Mouse (Mus musculus): ENCODE data around the gene Cacna1a.

Cacna1a gene

DNA sequence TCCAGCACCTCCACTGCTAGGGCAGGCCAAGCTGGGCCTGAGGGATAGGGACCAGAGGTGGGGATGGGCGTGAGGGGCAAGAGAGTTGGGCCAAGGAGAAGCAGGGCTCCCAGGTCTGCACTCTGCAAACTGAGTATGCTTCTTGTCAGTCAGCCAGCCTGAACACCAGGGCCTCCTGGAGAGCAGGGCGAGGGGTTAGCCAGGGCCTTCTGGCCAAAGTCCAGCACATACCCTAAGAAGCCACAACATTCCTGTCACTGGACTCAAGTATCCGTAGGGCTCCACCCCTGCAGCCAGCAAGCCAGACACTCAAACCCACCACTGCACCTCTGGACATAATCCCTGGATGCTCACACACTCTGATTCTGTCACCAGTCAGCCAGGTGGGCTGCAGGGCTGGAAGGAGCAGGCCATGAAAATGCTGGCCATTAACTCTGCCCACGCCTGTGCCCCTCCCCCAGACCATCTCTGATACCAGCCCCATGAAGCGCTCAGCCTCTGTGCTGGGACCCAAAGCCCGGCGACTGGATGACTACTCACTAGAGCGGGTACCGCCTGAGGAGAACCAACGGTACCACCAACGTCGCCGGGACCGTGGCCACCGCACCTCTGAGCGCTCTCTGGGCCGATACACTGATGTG lies 247.9 kb downstream of the Cacna1a start:
- DNase-seq (ENCODE audit: low read depth, low spot score), result no peak

- DNase-seq (ENCODE audit: low read depth, low spot score), result peak; percentile 43
Observed at GRCm38 (mm10) chr8:84637946-84638554, 249.8 kb downstream of the Cacna1a start.

DNA sequence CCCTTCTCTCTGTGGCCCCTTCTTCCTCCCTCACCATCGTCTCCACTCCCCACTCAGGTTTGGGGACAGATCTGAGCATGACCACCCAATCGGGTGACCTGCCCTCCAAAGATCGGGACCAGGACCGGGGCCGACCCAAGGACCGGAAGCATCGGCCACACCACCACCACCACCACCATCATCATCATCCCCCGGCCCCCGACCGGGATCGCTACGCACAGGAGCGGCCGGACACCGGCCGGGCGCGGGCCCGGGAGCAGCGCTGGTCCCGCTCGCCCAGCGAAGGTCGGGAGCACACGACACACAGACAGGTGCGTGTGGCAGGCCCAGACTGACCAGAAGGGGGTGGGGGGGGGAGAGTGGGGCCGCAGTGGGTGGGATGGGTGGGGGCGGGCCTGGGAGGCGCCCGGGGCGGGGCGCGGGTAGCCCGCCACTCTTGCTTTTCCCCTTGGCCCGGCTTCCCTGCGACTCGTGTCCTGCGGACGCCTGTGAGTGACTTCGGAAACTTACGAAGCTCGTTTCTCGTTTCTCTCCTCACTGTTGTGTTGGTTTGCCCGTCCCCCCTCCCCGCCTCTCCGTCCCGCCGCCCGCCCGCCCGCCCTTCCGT lies 250.4 kb downstream of the Cacna1a start:
- DNase-seq (ENCODE audit: low read depth, low spot score), result peak; percentile 45

DNA sequence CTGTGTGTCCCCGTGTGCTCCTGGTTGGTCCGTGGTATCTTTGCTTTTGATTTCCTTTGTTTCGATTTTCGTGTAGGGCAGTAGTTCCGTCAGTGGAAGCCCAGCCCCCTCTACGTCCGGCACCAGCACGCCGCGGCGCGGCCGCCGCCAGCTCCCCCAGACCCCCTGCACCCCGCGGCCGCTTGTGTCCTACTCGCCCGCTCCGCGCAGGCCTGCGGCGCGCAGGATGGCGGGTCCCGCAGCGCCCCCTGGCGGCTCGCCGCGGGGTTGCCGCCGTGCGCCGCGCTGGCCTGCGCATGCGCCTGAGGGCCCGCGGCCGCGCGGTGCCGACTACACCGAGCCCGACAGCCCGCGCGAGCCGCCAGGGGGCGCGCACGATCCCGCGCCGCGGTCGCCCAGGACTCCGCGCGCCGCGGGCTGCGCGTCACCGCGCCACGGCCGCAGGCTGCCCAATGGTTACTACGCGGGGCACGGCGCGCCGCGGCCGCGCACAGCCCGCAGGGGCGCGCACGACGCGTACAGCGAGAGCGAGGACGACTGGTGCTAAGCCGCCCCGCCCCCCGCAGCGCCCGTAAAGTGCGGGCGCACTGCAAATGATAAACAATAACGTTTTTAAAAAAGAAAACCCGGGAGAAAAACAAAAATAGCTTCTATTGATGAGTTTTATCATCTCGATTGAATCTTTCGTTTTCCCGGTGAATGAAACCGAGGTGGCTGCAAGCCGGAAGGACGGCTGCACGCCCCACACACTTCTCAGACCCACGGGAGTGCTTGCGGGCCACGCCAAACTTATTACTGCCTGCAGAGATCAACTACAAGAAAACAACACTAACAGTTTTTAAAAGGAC lies 251.1 kb downstream of the Cacna1a start:
- DNase-seq (ENCODE audit: low read depth, low spot score), result peak; percentile 98

GRCm38 (mm10) chr8:84640010-84640588 lies 251.9 kb downstream of the Cacna1a start:
- DNase-seq (ENCODE audit: low read depth, low spot score), result peak; percentile 20

- DNase-seq (ENCODE audit: low read depth, low spot score), result peak; percentile 25
Observed at GRCm38 (mm10) chr8:84640617-84641294, 252.5 kb downstream of the Cacna1a start.

GRCm38 (mm10) chr8:84641578-84642361 lies 253.5 kb downstream of the Cacna1a start:
- DNase-seq (ENCODE audit: low read depth, low spot score), result no peak

- no peak for DNase-seq (ENCODE audit: low read depth, low spot score)
Observed at GRCm38 (mm10) chr8:84643019-84643418, 254.8 kb downstream of the Cacna1a start.

- no peak for DNase-seq (ENCODE audit: low read depth, low spot score)
Observed at GRCm38 (mm10) chr8:84646800-84647199, 258.6 kb downstream of the Cacna1a start.

GRCm38 (mm10) chr8:84647461-84647901 lies 259.2 kb downstream of the Cacna1a start:
- no peak for DNase-seq (ENCODE audit: low read depth, low spot score)

- DNase-seq (ENCODE audit: low read depth, low spot score), result no peak
Observed at GRCm38 (mm10) chr8:84650213-84650612, 262.0 kb downstream of the Cacna1a start.

DNA sequence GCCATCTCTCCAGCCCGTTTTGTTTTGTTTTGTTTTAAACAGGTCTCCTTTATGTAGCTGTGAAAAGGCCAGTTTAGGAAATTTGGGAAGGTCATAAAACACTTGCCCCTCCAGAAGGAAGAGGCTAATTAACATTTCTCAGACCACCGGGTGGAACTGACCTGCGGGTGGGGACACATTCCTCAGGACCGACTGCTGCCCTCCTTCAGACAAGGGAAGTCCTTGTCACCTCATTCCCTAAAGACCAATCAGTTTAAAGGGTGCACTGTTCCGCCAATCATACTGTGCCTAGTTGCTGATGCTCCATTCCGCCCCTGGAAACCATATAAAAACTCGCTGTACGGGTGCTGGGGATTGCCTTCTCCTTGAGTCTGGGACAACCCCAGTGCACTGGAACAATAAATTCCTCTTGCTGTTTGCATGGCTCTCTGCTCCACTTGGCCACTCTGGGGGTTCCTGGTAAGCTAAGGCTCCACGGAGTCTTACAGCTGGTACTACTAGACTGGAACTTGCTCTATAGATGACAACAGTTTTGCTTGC lies 264.9 kb downstream of the Cacna1a start:
- no peak for DNase-seq (ENCODE audit: low read depth, low spot score)

DNA sequence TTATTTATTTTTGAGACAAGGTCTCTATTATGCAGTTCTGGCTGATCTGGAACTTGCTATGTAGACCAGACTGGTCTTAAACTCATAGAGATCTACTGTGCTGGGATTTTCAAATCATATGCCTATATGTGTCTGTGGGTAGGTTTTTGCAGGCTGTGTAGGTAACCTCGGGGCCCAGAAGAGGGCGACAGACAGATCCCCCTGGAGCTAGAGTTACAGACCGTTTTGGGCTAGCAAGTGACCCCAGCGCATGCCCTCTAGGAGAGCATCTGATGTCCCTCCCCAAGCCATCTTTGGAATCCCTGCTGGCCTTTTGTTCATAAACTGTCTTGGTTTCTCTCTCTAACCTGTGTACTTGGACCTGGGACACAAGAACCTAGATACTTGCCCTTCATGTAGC lies 266.4 kb downstream of the Cacna1a start:
- peak; percentile 44 for DNase-seq (ENCODE audit: low read depth, low spot score)

GRCm38 (mm10) chr8:84655336-84656190 lies 267.3 kb downstream of the Cacna1a start:
- no peak for DNase-seq (ENCODE audit: low read depth, low spot score)

DNA sequence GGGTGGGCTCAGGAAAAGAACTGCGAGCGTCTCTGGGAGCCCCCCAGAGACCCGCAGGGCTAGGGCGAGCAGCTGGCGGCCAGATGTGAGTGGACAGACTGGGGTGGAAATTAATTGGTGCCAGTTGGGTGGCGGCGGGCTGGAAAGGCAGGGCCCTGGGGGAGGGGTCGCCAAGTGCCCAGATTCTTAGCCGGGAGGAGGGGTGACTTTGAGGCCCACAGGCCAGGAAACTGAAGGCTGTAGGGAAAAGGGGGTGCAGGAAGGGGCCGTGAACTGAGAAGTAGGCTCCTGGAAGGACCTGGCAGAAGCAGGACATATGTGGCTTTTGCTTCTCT lies 267.9 kb downstream of the Cacna1a start:
- DNase-seq (ENCODE audit: low read depth, low spot score), result no peak

- DNase-seq (ENCODE audit: low read depth, low spot score), result peak; percentile 86
Observed at GRCm38 (mm10) chr8:84656641-84657126, 268.4 kb downstream of the Cacna1a start.

DNA sequence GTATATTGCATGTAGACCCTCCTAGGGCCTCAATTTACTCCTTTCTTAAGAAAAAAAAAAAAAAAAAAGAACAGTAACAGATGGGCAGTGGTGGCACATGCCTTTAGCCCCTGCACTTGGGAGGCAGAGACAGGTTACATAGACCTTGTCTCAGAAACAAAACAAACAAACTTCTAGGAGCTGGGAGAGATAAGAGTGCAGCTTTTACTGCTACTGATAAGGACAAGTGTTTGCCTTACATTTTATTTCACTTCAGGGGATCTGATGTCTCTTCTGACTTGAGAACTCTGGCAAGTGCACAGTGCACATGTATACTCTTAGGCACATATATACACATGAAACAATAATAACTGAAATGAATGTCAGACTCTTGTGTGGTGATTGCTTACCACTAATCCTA lies 269.0 kb downstream of the Cacna1a start:
- no peak for DNase-seq (ENCODE audit: low read depth, low spot score)

DNA sequence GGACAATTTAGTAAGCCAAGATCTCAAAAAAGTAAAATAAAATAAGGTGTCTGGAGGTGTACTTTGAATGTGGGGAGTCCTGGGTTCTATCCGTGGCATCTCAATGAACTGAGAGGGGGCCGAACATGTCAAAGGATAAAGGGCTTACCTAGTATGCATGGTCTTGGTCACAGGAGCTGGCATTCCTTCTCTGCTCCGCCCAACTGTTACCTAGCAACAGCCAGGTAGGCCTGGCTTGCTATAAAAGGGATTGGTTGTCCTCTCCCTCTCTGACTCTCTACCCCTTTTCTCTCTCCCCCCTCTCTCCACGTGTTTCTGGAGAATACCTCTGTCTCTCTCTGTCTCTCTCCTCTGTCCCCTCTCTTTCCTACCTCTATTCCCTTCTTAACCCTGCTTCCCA lies 269.4 kb downstream of the Cacna1a start:
- no peak for DNase-seq (ENCODE audit: low read depth, low spot score)

- peak; percentile 44 for DNase-seq (ENCODE audit: low read depth, low spot score)
Observed at GRCm38 (mm10) chr8:84658951-84659350, 270.7 kb downstream of the Cacna1a start.
